Mouse (Mus musculus): ENCODE measurements at regions not wholly inside any gene's neighbourhood (a gene's known extent, or its start where the extent isn't known, plus 50 kb on each side); places are given as distances from the start of the nearest gene placed in this dataset.

- Histone ChIP-seq H3K36me3 (replicated peaks; ENCODE audit: control insufficient read depth, insufficient read depth, low read depth, low read length) (no peaks in the 10 kb centered on the region), H3K27me3 (ENCODE audit: control insufficient read depth, insufficient read depth, low read length) (no peaks in the 10 kb centered on the region), H3K27ac (replicated peaks; ENCODE audit: low read depth, low read length) (peak overlapping the region; percentile 41; the same call in 1 of the 2 replicates), H3K4me2 (ENCODE audit: low read depth, low read length) (no peak overlapping the region), H3K9me3 (replicated peaks; ENCODE audit: control insufficient read depth, low read length) (no peaks in the 10 kb centered on the region), H3K9ac (replicated peaks; ENCODE audit: low read length) (no peak overlapping the region), H3K4me1 (ENCODE audit: control insufficient read depth, insufficient read depth, low read length) (no peaks in the 10 kb centered on the region; the same call in 1 of the 2 replicates), H3K4me3 (ENCODE audit: low read depth, low read length) (no peak overlapping the region)
- ATAC-seq (replicated peaks; ENCODE audit: insufficient number of reproducible peaks, low FRiP score, low TSS enrichment, low read depth) (no peak), DNase-seq (ENCODE audit: low spot score) (no peak)
- WGBS = 58% methylated on average over 4 of the region's 4 CpGs
Measured at GRCm38 (mm10) chr10:45859909-45860308, 282.3 kb downstream of the Hace1 start.

GRCm38 (mm10) chr10:45860696-45861095, 283.1 kb downstream of the Hace1 start:
- Histone ChIP-seq H3K4me3 (ENCODE audit: low read depth, low read length) (no peak overlapping the region), H3K4me2 (ENCODE audit: low read depth, low read length) (no peak overlapping the region), H3K4me1 (ENCODE audit: control insufficient read depth, insufficient read depth, low read length) (no peaks in the 10 kb centered on the region; the same call in 1 of the 2 replicates), H3K27ac (replicated peaks; ENCODE audit: low read depth, low read length) (no peak overlapping the region), H3K9me3 (replicated peaks; ENCODE audit: control insufficient read depth, low read length) (no peaks in the 10 kb centered on the region), H3K9ac (replicated peaks; ENCODE audit: low read length) (no peak overlapping the region), H3K27me3 (ENCODE audit: control insufficient read depth, insufficient read depth, low read length) (no peaks in the 10 kb centered on the region), H3K36me3 (replicated peaks; ENCODE audit: control insufficient read depth, insufficient read depth, low read depth, low read length) (no peaks in the 10 kb centered on the region)
- 29% methylated on average over 4 of the region's 4 CpGs for WGBS
- peak; percentile 69 for DNase-seq (ENCODE audit: low spot score)
- ATAC-seq (replicated peaks; ENCODE audit: insufficient number of reproducible peaks, low FRiP score, low TSS enrichment, low read depth) = no peak

GRCm38 (mm10) chr10:45865793-45866192, 288.2 kb downstream of the Hace1 start:
- WGBS = 47% methylated on average over 4 of the region's 4 CpGs
- no peak overlapping the region for H3K27ac ChIP-seq (replicated peaks; ENCODE audit: low read depth, low read length)
- no peak overlapping the region for H3K4me3 ChIP-seq (ENCODE audit: low read depth, low read length)
- H3K4me1 ChIP-seq (ENCODE audit: control insufficient read depth, insufficient read depth, low read length) = no peaks in the 10 kb centered on the region
- H3K36me3 ChIP-seq (replicated peaks; ENCODE audit: control insufficient read depth, insufficient read depth, low read depth, low read length) = no peaks in the 10 kb centered on the region
- no peaks in the 10 kb centered on the region for H3K9me3 ChIP-seq (replicated peaks; ENCODE audit: control insufficient read depth, low read length)
- H3K27me3 ChIP-seq (ENCODE audit: control insufficient read depth, insufficient read depth, low read length) = no peaks in the 10 kb centered on the region
- H3K4me2 ChIP-seq (ENCODE audit: low read depth, low read length) = no peak overlapping the region
- H3K9ac ChIP-seq (replicated peaks; ENCODE audit: low read length) = no peak overlapping the region
- no peak for DNase-seq (ENCODE audit: low spot score)
- ATAC-seq (replicated peaks; ENCODE audit: insufficient number of reproducible peaks, low FRiP score, low TSS enrichment, low read depth) = no peak

- 46% methylated on average over 3 of the region's 3 CpGs for WGBS
- H3K36me3 ChIP-seq (replicated peaks; ENCODE audit: control insufficient read depth, insufficient read depth, low read depth, low read length) = no peaks in the 10 kb centered on the region
- H3K4me2 ChIP-seq (ENCODE audit: low read depth, low read length) = no peak overlapping the region
- no peak overlapping the region for H3K9ac ChIP-seq (replicated peaks; ENCODE audit: low read length)
- no peaks in the 10 kb centered on the region for H3K9me3 ChIP-seq (replicated peaks; ENCODE audit: control insufficient read depth, low read length)
- no peak for DNase-seq (ENCODE audit: low spot score)
- H3K27ac ChIP-seq (replicated peaks; ENCODE audit: low read depth, low read length) = no peak overlapping the region
- no peak for ATAC-seq (replicated peaks; ENCODE audit: insufficient number of reproducible peaks, low FRiP score, low TSS enrichment, low read depth)
- no peaks in the 10 kb centered on the region for H3K27me3 ChIP-seq (ENCODE audit: control insufficient read depth, insufficient read depth, low read length)
- H3K4me1 ChIP-seq (ENCODE audit: control insufficient read depth, insufficient read depth, low read length) = no peaks in the 10 kb centered on the region
- H3K4me3 ChIP-seq (ENCODE audit: low read depth, low read length) = no peak overlapping the region
Measured at GRCm38 (mm10) chr10:45866860-45867259, 289.2 kb downstream of the Hace1 start.

GRCm38 (mm10) chr10:45871028-45871427, 293.4 kb downstream of the Hace1 start:
- ATAC-seq (replicated peaks; ENCODE audit: insufficient number of reproducible peaks, low FRiP score, low TSS enrichment, low read depth) (no peak), DNase-seq (ENCODE audit: low spot score) (no peak)
- H3K9me3 ChIP-seq (replicated peaks; ENCODE audit: control insufficient read depth, low read length) = no peaks in the 10 kb centered on the region
- no peaks in the 10 kb centered on the region for H3K4me1 ChIP-seq (ENCODE audit: control insufficient read depth, insufficient read depth, low read length)
- H3K27me3 ChIP-seq (ENCODE audit: control insufficient read depth, insufficient read depth, low read length) = no peaks in the 10 kb centered on the region
- no peaks in the 10 kb centered on the region for H3K36me3 ChIP-seq (replicated peaks; ENCODE audit: control insufficient read depth, insufficient read depth, low read depth, low read length)
- H3K27ac ChIP-seq (replicated peaks; ENCODE audit: low read depth, low read length) = no peak overlapping the region
- H3K4me3 ChIP-seq (ENCODE audit: low read depth, low read length) = no peak overlapping the region
- WGBS = 83% methylated on average over 4 of the region's 4 CpGs
- no peak overlapping the region for H3K4me2 ChIP-seq (ENCODE audit: low read depth, low read length)
- no peak overlapping the region for H3K9ac ChIP-seq (replicated peaks; ENCODE audit: low read length)

GRCm38 (mm10) chr10:45872007-45872890, 294.6 kb downstream of the Hace1 start:
- Histone ChIP-seq H3K36me3 (replicated peaks; ENCODE audit: control insufficient read depth, insufficient read depth, low read depth, low read length) (no peaks in the 10 kb centered on the region), H3K9ac (replicated peaks; ENCODE audit: low read length) (no peak overlapping the region), H3K4me1 (ENCODE audit: control insufficient read depth, insufficient read depth, low read length) (no peaks in the 10 kb centered on the region), H3K27me3 (ENCODE audit: control insufficient read depth, insufficient read depth, low read length) (no peaks in the 10 kb centered on the region), H3K27ac (replicated peaks; ENCODE audit: low read depth, low read length) (no peak overlapping the region), H3K9me3 (replicated peaks; ENCODE audit: control insufficient read depth, low read length) (no peaks in the 10 kb centered on the region), H3K4me2 (ENCODE audit: low read depth, low read length) (no peak overlapping the region), H3K4me3 (ENCODE audit: low read depth, low read length) (no peak overlapping the region)
- ATAC-seq (replicated peaks; ENCODE audit: insufficient number of reproducible peaks, low FRiP score, low TSS enrichment, low read depth) (no peak), DNase-seq (ENCODE audit: low spot score) (no peak)
- WGBS = 77% methylated on average over 4 of the region's 4 CpGs

- Histone ChIP-seq H3K9ac (replicated peaks; ENCODE audit: low read length) (no peak overlapping the region), H3K27me3 (ENCODE audit: control insufficient read depth, insufficient read depth, low read length) (no peaks in the 10 kb centered on the region), H3K4me2 (ENCODE audit: low read depth, low read length) (no peak overlapping the region), H3K4me3 (ENCODE audit: low read depth, low read length) (no peak overlapping the region), H3K27ac (replicated peaks; ENCODE audit: low read depth, low read length) (no peak overlapping the region), H3K9me3 (replicated peaks; ENCODE audit: control insufficient read depth, low read length) (no peaks in the 10 kb centered on the region), H3K36me3 (replicated peaks; ENCODE audit: control insufficient read depth, insufficient read depth, low read depth, low read length) (no peaks in the 10 kb centered on the region), H3K4me1 (ENCODE audit: control insufficient read depth, insufficient read depth, low read length) (no peaks in the 10 kb centered on the region)
- WGBS = 51% methylated on average over 14 of the region's 14 CpGs
- ATAC-seq (replicated peaks; ENCODE audit: insufficient number of reproducible peaks, low FRiP score, low TSS enrichment, low read depth) (peak; percentile 69; the same call in 1 of the 2 replicates), DNase-seq (ENCODE audit: low spot score) (peak; percentile 58)
Measured at GRCm38 (mm10) chr10:45873805-45874780, 296.5 kb downstream of the Hace1 start.
